Mouse (Mus musculus) v-Abl transformed pro-B cells (cell line): ENCODE measurements at regions not wholly inside any gene's neighbourhood (a gene's known extent, or its start where the extent isn't known, plus 50 kb on each side); places are given as distances from the start of the nearest gene placed in this dataset.

Source experiments
- in situ Hi-C, 2 experiments: fragments of 400-800 bp; cut with MboI; formaldehyde crosslinking; loops; one replicate each; pipeline ENCODE4 v1.15.1; 2025; ENCODE audit not compliant: unreplicated experiment in 2 of 2

- in situ Hi-C loops: no loop called here
Observed at GRCm38 (mm10) chr17:45966736-45967135, 65.4 kb downstream of the Vegfa start.

GRCm38 (mm10) chr17:45964031-45964430 is 68.1 kb downstream of the Vegfa start:
- in situ Hi-C loops: no loop called here

GRCm38 (mm10) chr17:45963332-45963731 is 68.8 kb downstream of the Vegfa start:
- in situ Hi-C loops: no loop called here

- in situ Hi-C loops: no loop called here
Observed at GRCm38 (mm10) chr17:45961626-45962319, 70.4 kb downstream of the Vegfa start.

GRCm38 (mm10) chr17:45958094-45958881 is 73.9 kb downstream of the Vegfa start:
- in situ Hi-C loops: loop anchor here in 1 of 2 experiments (10.0 kb wide), 1 partner anchor 157 kb away; the partner anchor contains the start of gene Mrps18a

- in situ Hi-C loops: loop anchor here in 1 of 2 experiments (10.0 kb wide), 1 partner anchor 159 kb away; the partner anchor contains the start of gene Mrps18a
Observed at GRCm38 (mm10) chr17:45955481-45955880, 76.7 kb downstream of the Vegfa start.

- in situ Hi-C loops: loop anchor here in 1 of 2 experiments (10.0 kb wide), 1 partner anchor 160 kb away; the partner anchor contains the start of gene Mrps18a
Observed at GRCm38 (mm10) chr17:45954824-45955223, 77.3 kb downstream of the Vegfa start.

GRCm38 (mm10) chr17:45953523-45953922 is 78.6 kb downstream of the Vegfa start:
- in situ Hi-C loops: loop anchor here in 1 of 2 experiments (10.0 kb wide), 1 partner anchor 161 kb away; the partner anchor contains the start of gene Mrps18a

- in situ Hi-C loops: loop anchor here in 1 of 2 experiments (10.0 kb wide), 1 partner anchor 164 kb away; the partner anchor contains the start of gene Mrps18a
Observed at GRCm38 (mm10) chr17:45950533-45951164, 81.5 kb downstream of the Vegfa start.

GRCm38 (mm10) chr17:45949141-45949540 is 83.0 kb downstream of the Vegfa start:
- in situ Hi-C loops: no loop called here

GRCm38 (mm10) chr17:45948314-45948935 is 83.7 kb downstream of the Vegfa start:
- in situ Hi-C loops: no loop called here

- in situ Hi-C loops: no loop called here
Observed at GRCm38 (mm10) chr17:45945005-45945404, 87.2 kb downstream of the Vegfa start.

GRCm38 (mm10) chr17:45943244-45943643 is 88.9 kb downstream of the Vegfa start:
- in situ Hi-C loops: no loop called here

GRCm38 (mm10) chr17:45941890-45942375 is 90.2 kb downstream of the Vegfa start:
- in situ Hi-C loops: no loop called here

- in situ Hi-C loops: no loop called here
Observed at GRCm38 (mm10) chr17:45940121-45940813, 91.9 kb downstream of the Vegfa start.

- in situ Hi-C loops: no loop called here
Observed at GRCm38 (mm10) chr17:45938284-45938683, 93.9 kb downstream of the Vegfa start.

GRCm38 (mm10) chr17:45936577-45936976 is 95.6 kb downstream of the Vegfa start:
- in situ Hi-C loops: no loop called here

- in situ Hi-C loops: no loop called here
Observed at GRCm38 (mm10) chr17:45935291-45935690, 96.9 kb downstream of the Vegfa start.

- in situ Hi-C loops: no loop called here
Observed at GRCm38 (mm10) chr17:45934002-45934401, 98.2 kb downstream of the Vegfa start.

- in situ Hi-C loops: no loop called here
Observed at GRCm38 (mm10) chr17:45933034-45933433, 99.1 kb downstream of the Vegfa start.
